Mouse (Mus musculus) cerebellum, adult 2 months (tissue): ENCODE data around the gene Acvr2b.

Experiments
- CTCF ChIP-seq: fragments of 200-500 bp; IDR thresholded peaks from 2 replicates; pipeline ENCODE4 v1.5.1; 2011; ENCODE audit warnings: low read depth, mild to moderate bottlenecking, control low read depth, low read length, moderate library complexity, borderline replicate concordance; ENCODE audit not compliant: insufficient read depth
- POLR2A ChIP-seq: fragments of 200-500 bp; IDR thresholded peaks from 2 replicates; pipeline ENCODE4 v1.6.1; 2011; ENCODE audit warnings: low read length, control low read depth, borderline replicate concordance; ENCODE audit not compliant: insufficient read depth

DNA sequence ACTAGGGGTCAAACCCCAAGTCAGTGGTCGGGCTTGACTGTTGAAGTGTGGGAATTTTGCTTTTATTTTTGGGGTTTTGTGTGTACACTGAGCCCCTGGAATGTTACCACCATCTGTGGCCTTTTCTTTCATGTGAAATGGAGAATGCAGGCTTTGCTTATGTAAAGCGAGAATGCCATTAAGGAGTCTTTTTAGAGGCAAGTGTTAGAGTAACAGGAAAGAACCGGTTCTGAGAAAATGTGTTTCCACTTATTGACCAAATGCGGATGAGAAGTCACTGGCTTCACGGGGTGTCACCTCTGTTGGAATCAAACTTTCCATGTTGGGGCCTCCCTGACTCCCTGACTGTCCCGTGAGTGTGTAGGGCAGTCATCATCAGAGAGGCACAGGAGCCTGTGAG is 26.4 kb upstream of the Acvr2b start:
- TF ChIP-seq CTCF: no peak
- no peak for TF ChIP-seq POLR2A
